Mouse (Mus musculus) stomach, embryonic 15.5 days (tissue): ENCODE results near the gene Bscl2. TPM values are rescaled to one million over a fixed set of nuclear protein-coding genes. Genes with fewer than 3 reads are reported as not detected.
A peak's percentile ranks its signal among the peaks of the same experiment; 100 is the strongest.

Experiments used
- ATAC-seq: fragments of 200-750 bp; cut with Nextera tagmentation; 2 replicates; pipeline ENCODE4 v1.8.0; 2017; ENCODE audit warnings: low read depth, moderate number of reproducible peaks, moderate TSS enrichment; ENCODE audit not compliant: insufficient read depth, low FRiP score
- H3K27ac ChIP-seq: fragments of 300-500 bp; sonication (generic); 2 replicates; pipeline ENCODE4 v1.5.1; 2015; ENCODE audit warnings: mild to moderate bottlenecking, inconsistent platforms
- H3K27me3 ChIP-seq: fragments of 300-500 bp; sonication (generic); replicated peaks from 2 replicates; pipeline ENCODE4 v1.6.1; 2015; ENCODE audit warnings: inconsistent platforms
- H3K36me3 ChIP-seq: fragments of 300-500 bp; sonication (generic); 2 replicates; pipeline ENCODE4 v1.6.1; 2015; ENCODE audit warnings: inconsistent platforms
- H3K4me1 ChIP-seq: fragments of 300-500 bp; sonication (generic); 2 replicates; pipeline ENCODE4 v1.6.1; 2015; ENCODE audit warnings: inconsistent platforms
- H3K4me2 ChIP-seq: fragments of 300-500 bp; sonication (generic); 2 replicates; pipeline ENCODE4 v1.6.1; 2015; ENCODE audit warnings: mild to moderate bottlenecking, inconsistent platforms
- H3K4me3 ChIP-seq: fragments of 300-500 bp; sonication (generic); replicated peaks from 2 replicates; pipeline ENCODE4 v1.5.1; 2015; ENCODE audit warnings: inconsistent platforms
- H3K9ac ChIP-seq: fragments of 300-500 bp; sonication (generic); 2 replicates; pipeline ENCODE4 v1.6.1; 2015; ENCODE audit warnings: inconsistent platforms
- H3K9me3 ChIP-seq: fragments of 300-500 bp; sonication (generic); 2 replicates; pipeline ENCODE4 v1.6.1; 2016; ENCODE audit warnings: inconsistent platforms
- WGBS: fragments of 180-500 bp; shearing (Covaris S2); methylation state at CpG from one replicate; pipeline ENCODE4 v1.1.7; 2015; 5-methylcytosine and 5-hydroxymethylcytosine counted together
- microRNA-seq: library from miRNA; unstranded; fragments of <30 nt; microRNA quantifications from one replicate; pipeline ENCODE4, GENCODE M21; 2016
- polyA plus RNA-seq: library from polyadenylated mRNA; unstranded; fragments of >200 nt; fragmentation: Nextera tagmentation; extraction: Ambion mirVana; gene quantifications from 2 replicates; pipeline ENCODE4 v1.2.1, GENCODE M21; 2015

Bscl2 gene
- polyA plus RNA-seq, 1 experiment from 2014 or later: 49.7 TPM

- H3K4me3 ChIP-seq: peak within 1 kb of the TSS; percentile 66
- peak within 1 kb of the TSS; percentile 92 for H3K27ac ChIP-seq
- H3K4me1 ChIP-seq: peaks cover 33% of the 10 kb centered on the region
- no peaks in the 10 kb centered on the region for H3K9me3 ChIP-seq
- peaks cover 21% of the 10 kb centered on the region for H3K36me3 ChIP-seq
- H3K4me2 ChIP-seq: peak within 1 kb of the TSS; percentile 69
- WGBS: under 1% methylated on average over 53 of the region's 53 CpGs
- no peaks in the 10 kb centered on the region for H3K27me3 ChIP-seq
- peak within 1 kb of the TSS; percentile 84 for H3K9ac ChIP-seq
- ATAC-seq: peak; percentile 99
Observed at GRCm38 (mm10) chr19:8897865-8898495, 60.7 kb downstream of the Bscl2 start, which contains the start of gene Ganab. Ganab (plus strand) TSS chr19:8898071.

Small RNAs within 50 kb of the gene (microRNA-seq; reads per million reads assigned to microRNA genes)
- gene Mir5136: not detected

Other genes starting within 250 kb of the Bscl2 start
- 0.05 and 0.12 TPM in 2 replicates for gene Slc22a8, start 246.2 kb upstream of the Bscl2 start, polyA plus RNA-seq
- not detected in 2 replicates for gene Slc22a6, start 219.4 kb upstream of the Bscl2 start, polyA plus RNA-seq
- gene Chrm1, start 173.7 kb upstream of the Bscl2 start, polyA plus RNA-seq: 0.88 and 0.98 TPM in 2 replicates
- gene Slc3a2, start 114.1 kb upstream of the Bscl2 start, polyA plus RNA-seq: 111 and 122 TPM in 2 replicates
- 76.3 and 90.4 TPM in 2 replicates for gene Wdr74, start 101.6 kb upstream of the Bscl2 start, polyA plus RNA-seq
- 1.4 and 1.7 TPM in 2 replicates for gene 1700092M07Rik, start 96.7 kb upstream of the Bscl2 start, polyA plus RNA-seq
- gene Stx5a, start 96.1 kb upstream of the Bscl2 start, polyA plus RNA-seq: 132 and 134 TPM in 2 replicates
- 159 and 160 TPM in 2 replicates for gene Nxf1, start 80.4 kb upstream of the Bscl2 start, polyA plus RNA-seq
- gene Tmem223, start 66.5 kb upstream of the Bscl2 start, polyA plus RNA-seq: 158 and 161 TPM in 2 replicates
- gene Tmem179b, start 63.0 kb upstream of the Bscl2 start, polyA plus RNA-seq: 95.7 and 104 TPM in 2 replicates
- 26.3 and 26.9 TPM in 2 replicates for gene Taf6l, start 51.0 kb upstream of the Bscl2 start, polyA plus RNA-seq
- gene Polr2g, start 38.9 kb upstream of the Bscl2 start, polyA plus RNA-seq: 136 and 137 TPM in 2 replicates
- 4.1 and 4.4 TPM in 2 replicates for gene Zbtb3, start 34.9 kb upstream of the Bscl2 start, polyA plus RNA-seq
- 49.7 and 52.1 TPM in 2 replicates for gene Ttc9c, start 18.1 kb upstream of the Bscl2 start, polyA plus RNA-seq
- 5.9 and 6.6 TPM in 2 replicates for gene Hnrnpul2, start 17.5 kb upstream of the Bscl2 start, polyA plus RNA-seq
- not detected in 2 replicates for gene AC129217.1, start 7.7 kb upstream of the Bscl2 start, polyA plus RNA-seq
- 11.2 and 14.7 TPM in 2 replicates for gene Gng3, start 1.7 kb downstream of the Bscl2 start, polyA plus RNA-seq
- 1.6 and 1.8 TPM in 2 replicates for gene Lrrn4cl, start 13.3 kb downstream of the Bscl2 start, polyA plus RNA-seq
- 160 and 163 TPM in 2 replicates for gene Ubxn1, start 34.0 kb downstream of the Bscl2 start, polyA plus RNA-seq
- 61.9 and 62.8 TPM in 2 replicates for gene Uqcc3, start 43.5 kb downstream of the Bscl2 start, polyA plus RNA-seq
- gene Lbhd1, start 46.3 kb downstream of the Bscl2 start, polyA plus RNA-seq: 69.9 and 93.9 TPM in 2 replicates
- gene Gm49403, start 46.5 kb downstream of the Bscl2 start, polyA plus RNA-seq: not detected in 2 replicates
- 82.3 and 82.9 TPM in 2 replicates for gene 1810009A15Rik, start 51.4 kb downstream of the Bscl2 start, polyA plus RNA-seq
- not detected in 2 replicates for gene Gm49416, start 51.5 kb downstream of the Bscl2 start, polyA plus RNA-seq
- gene Ints5, start 55.5 kb downstream of the Bscl2 start, polyA plus RNA-seq: 36.8 and 43.6 TPM in 2 replicates
- gene Ganab, start 60.6 kb downstream of the Bscl2 start, polyA plus RNA-seq: 89.3 and 103 TPM in 2 replicates
- 39.8 and 44.5 TPM in 2 replicates for gene B3gat3, start 82.9 kb downstream of the Bscl2 start, polyA plus RNA-seq
- 3.3 and 3.4 TPM in 2 replicates for gene Rom1, start 91.9 kb downstream of the Bscl2 start, polyA plus RNA-seq
- 31.7 and 32.6 TPM in 2 replicates for gene Eml3, start 92.1 kb downstream of the Bscl2 start, polyA plus RNA-seq
- gene Mta2, start 104.4 kb downstream of the Bscl2 start, polyA plus RNA-seq: 132 and 142 TPM in 2 replicates
- gene Tut1, start 116.4 kb downstream of the Bscl2 start, polyA plus RNA-seq: 29.1 and 31.8 TPM in 2 replicates
- 383 and 461 TPM in 2 replicates for gene Eef1g, start 129.6 kb downstream of the Bscl2 start, polyA plus RNA-seq
- 32.2 and 43.5 TPM in 2 replicates for gene Ahnak, start 151.8 kb downstream of the Bscl2 start, polyA plus RNA-seq